Mouse (Mus musculus) kidney, embryonic 15.5 days (tissue): ENCODE results near the gene Flt3l. TPM values are rescaled to one million over a fixed set of nuclear protein-coding genes. Genes with fewer than 3 reads are reported as not detected.
"Not testable (repeated sequence)": the region's sequence is repeated elsewhere in the genome, so short reads cannot be mapped to it uniquely, and the experiment has no call there.

Experiments used
- ATAC-seq: fragments of 200-750 bp; cut with Nextera tagmentation; replicated peaks from 2 replicates; pipeline ENCODE4 v1.8.0; 2017; ENCODE audit warnings: moderate TSS enrichment; ENCODE audit not compliant: low FRiP score
- H3K27ac ChIP-seq: fragments of 300-500 bp; sonication (generic); 2 replicates; pipeline ENCODE4 v1.5.1; 2015; ENCODE audit warnings: mild to moderate bottlenecking, inconsistent platforms
- H3K27me3 ChIP-seq: fragments of 300-500 bp; sonication (generic); 2 replicates; pipeline ENCODE4 v1.6.1; 2015; ENCODE audit warnings: inconsistent platforms
- H3K36me3 ChIP-seq: fragments of 300-500 bp; sonication (generic); 2 replicates; pipeline ENCODE4 v1.6.1; 2015; ENCODE audit warnings: inconsistent platforms
- H3K4me1 ChIP-seq: fragments of 300-500 bp; sonication (generic); 2 replicates; pipeline ENCODE4 v1.6.1; 2015; ENCODE audit warnings: inconsistent platforms
- H3K4me2 ChIP-seq: fragments of 300-500 bp; sonication (generic); 2 replicates; pipeline ENCODE4 v1.6.1; 2015; ENCODE audit warnings: moderate library complexity, mild to moderate bottlenecking, inconsistent platforms
- H3K4me3 ChIP-seq: fragments of 300-500 bp; sonication (generic); replicated peaks from 2 replicates; pipeline ENCODE4 v1.5.1; 2015; ENCODE audit warnings: mild to moderate bottlenecking, inconsistent platforms
- H3K9ac ChIP-seq: fragments of 300-500 bp; sonication (generic); 2 replicates; pipeline ENCODE4 v1.6.1; 2015; ENCODE audit warnings: mild to moderate bottlenecking, inconsistent platforms
- H3K9me3 ChIP-seq: fragments of 300-500 bp; sonication (generic); replicated peaks from 2 replicates; pipeline ENCODE4 v1.6.1; 2016; ENCODE audit warnings: inconsistent platforms
- WGBS: fragments of 180-500 bp; shearing (Covaris S2); methylation state at CpG from one replicate; pipeline ENCODE4 v1.1.7; 2015; ENCODE audit warnings: mixed read lengths; 5-methylcytosine and 5-hydroxymethylcytosine counted together
- polyA plus RNA-seq: library from polyadenylated mRNA; unstranded; fragments of >200 nt; fragmentation: Nextera tagmentation; extraction: Ambion mirVana; gene quantifications from 2 replicates; pipeline ENCODE4 v1.2.1, GENCODE M21; 2015

The Flt3l gene
- polyA plus RNA-seq, 1 experiment from 2014 or later, result 1.9 TPM

- Histone ChIP-seq H3K36me3 (peaks cover 40% of the 10 kb centered on the region), H3K9ac (peak overlapping the region; percentile 99), H3K27me3 (no peaks in the 10 kb centered on the region), H3K4me1 (peaks cover 52% of the 10 kb centered on the region), H3K4me3 (peak overlapping the region; percentile 90), H3K4me2 (peak overlapping the region; percentile 69), H3K27ac (peak overlapping the region; percentile 94), H3K9me3 (no peaks in the 10 kb centered on the region)
- 33% methylated on average over 21 of the region's 21 CpGs for WGBS
- no peak for ATAC-seq
Measured at GRCm38 (mm10) chr7:45126844-45127699, 9.2 kb downstream of the Flt3l start.

GRCm38 (mm10) chr7:45126147-45126843 is 9.9 kb downstream of the Flt3l start:
- Histone ChIP-seq H3K9ac (peak overlapping the region; percentile 99), H3K9me3 (no peaks in the 10 kb centered on the region), H3K27ac (peak overlapping the region; percentile 94), H3K4me1 (peaks cover 60% of the 10 kb centered on the region), H3K36me3 (peaks cover 48% of the 10 kb centered on the region), H3K4me2 (peak overlapping the region; percentile 69), H3K27me3 (no peaks in the 10 kb centered on the region), H3K4me3 (peak overlapping the region; percentile 90)
- no peak for ATAC-seq
- WGBS, result 69% methylated on average over 17 of the region's 17 CpGs

GRCm38 (mm10) chr7:45125649-45126048 is 10.6 kb downstream of the Flt3l start:
- Histone ChIP-seq H3K4me3 (peak overlapping the region; percentile 90), H3K36me3 (peaks cover 55% of the 10 kb centered on the region), H3K4me1 (peaks cover 62% of the 10 kb centered on the region), H3K27ac (peak overlapping the region; percentile 94), H3K4me2 (peak overlapping the region; percentile 69)
- ATAC-seq, H3K9ac ChIP-seq, H3K9me3 ChIP-seq, H3K27me3 ChIP-seq: not testable (repeated sequence)
- 68% methylated on average over 5 of the region's 5 CpGs for WGBS

- H3K9ac ChIP-seq, result 0 out of 2 replicates have a peak overlapping the region, but pooled peaks have one; percentile 3
- WGBS, result 16% methylated on average over 7 of the region's 7 CpGs
Measured at GRCm38 (mm10) chr7:45125144-45125600, 11.1 kb downstream of the Flt3l start.

GRCm38 (mm10) chr7:45124224-45125143 is 11.7 kb downstream of the Flt3l start, which contains the start of gene Rps11:
Gene Rps11 (minus strand): TSS chr7:45124439.
- peak; percentile 84 for ATAC-seq
- Histone ChIP-seq H3K4me1 (peaks cover 58% of the 10 kb centered on the region), H3K9ac (peak within 1 kb of the TSS; percentile 98), H3K27me3 (no peaks in the 10 kb centered on the region), H3K36me3 (peaks cover 66% of the 10 kb centered on the region), H3K4me3 (peak within 1 kb of the TSS; percentile 90), H3K9me3 (no peaks in the 10 kb centered on the region), H3K27ac (peak within 1 kb of the TSS; percentile 94), H3K4me2 (peak within 1 kb of the TSS; percentile 69)
- under 1% methylated on average over 59 of the region's 59 CpGs for WGBS

More at GRCm38 (mm10) chr7:45125144-45125600, 11.1 kb downstream of the Flt3l start:
- no peaks in the 10 kb centered on the region for H3K9me3 ChIP-seq
- H3K27ac ChIP-seq, result peak overlapping the region; percentile 94
- peak overlapping the region; percentile 69 for H3K4me2 ChIP-seq
- peak overlapping the region; percentile 90 for H3K4me3 ChIP-seq
- peaks cover 59% of the 10 kb centered on the region for H3K36me3 ChIP-seq
- peaks cover 62% of the 10 kb centered on the region for H3K4me1 ChIP-seq
- H3K27me3 ChIP-seq, result no peaks in the 10 kb centered on the region
- no peak for ATAC-seq

- peaks cover 53% of the 10 kb centered on the region for H3K4me1 ChIP-seq
- peak overlapping the region; percentile 98 for H3K9ac ChIP-seq
Measured at GRCm38 (mm10) chr7:45123186-45123570, 13.1 kb downstream of the Flt3l start.

GRCm38 (mm10) chr7:45122561-45123185 is 13.6 kb downstream of the Flt3l start:
- peak overlapping the region; percentile 90 for H3K4me3 ChIP-seq
- H3K9me3 ChIP-seq, result no peaks in the 10 kb centered on the region
- WGBS, result 81% methylated on average over 15 of the region's 15 CpGs
- H3K27me3 ChIP-seq, result no peaks in the 10 kb centered on the region
- peaks cover 57% of the 10 kb centered on the region for H3K4me1 ChIP-seq
- peak overlapping the region; percentile 98 for H3K9ac ChIP-seq
- peaks cover 75% of the 10 kb centered on the region for H3K36me3 ChIP-seq
- H3K27ac ChIP-seq, result peak overlapping the region; percentile 94; the same call in 1 of the 2 replicates
- peak overlapping the region; percentile 64 for H3K4me2 ChIP-seq
- no peak for ATAC-seq

More at GRCm38 (mm10) chr7:45123186-45123570, 13.1 kb downstream of the Flt3l start:
- ATAC-seq, result no peak
- 16% methylated on average over 12 of the region's 12 CpGs for WGBS
- Histone ChIP-seq H3K9me3 (no peaks in the 10 kb centered on the region), H3K27ac (peak overlapping the region; percentile 94), H3K36me3 (peaks cover 75% of the 10 kb centered on the region), H3K4me2 (peak overlapping the region; percentile 64), H3K4me3 (peak overlapping the region; percentile 90), H3K27me3 (no peaks in the 10 kb centered on the region)

- peak overlapping the region; percentile 23 for H3K9ac ChIP-seq
Measured at GRCm38 (mm10) chr7:45121966-45122365, 14.3 kb downstream of the Flt3l start.

GRCm38 (mm10) chr7:45121404-45121803 is 14.8 kb downstream of the Flt3l start:
- H3K36me3 ChIP-seq, result peaks cover 64% of the 10 kb centered on the region
- H3K4me1 ChIP-seq, result peaks cover 54% of the 10 kb centered on the region
- no peaks in the 10 kb centered on the region for H3K27me3 ChIP-seq
- H3K4me3 ChIP-seq, result 0 out of 2 replicates have a peak overlapping the region, but pooled peaks have one; percentile 90
- H3K4me2 ChIP-seq, result peak overlapping the region; percentile 14
- H3K27ac ChIP-seq, result peak overlapping the region; percentile 60
- peak overlapping the region; percentile 23 for H3K9ac ChIP-seq
- ATAC-seq, result no peak
- no peaks in the 10 kb centered on the region for H3K9me3 ChIP-seq
- WGBS, result 68% methylated on average over 8 of the region's 8 CpGs

More at GRCm38 (mm10) chr7:45121966-45122365, 14.3 kb downstream of the Flt3l start:
- no peak for ATAC-seq
- Histone ChIP-seq H3K27me3 (no peaks in the 10 kb centered on the region), H3K36me3 (peaks cover 69% of the 10 kb centered on the region), H3K4me1 (peaks cover 59% of the 10 kb centered on the region), H3K4me3 (peak overlapping the region; percentile 90; the same call in 1 of the 2 replicates), H3K9me3 (no peaks in the 10 kb centered on the region), H3K27ac (peak overlapping the region; percentile 60), H3K4me2 (peak overlapping the region; percentile 14)

- Histone ChIP-seq H3K36me3 (peaks cover 50% of the 10 kb centered on the region), H3K4me1 (peaks cover 40% of the 10 kb centered on the region), H3K27me3 (no peaks in the 10 kb centered on the region), H3K9ac (0 out of 2 replicates have a peak overlapping the region, but pooled peaks have one; percentile 18), H3K4me3 (no peak overlapping the region), H3K27ac (peak overlapping the region; percentile 60; the same call in 1 of the 2 replicates), H3K4me2 (no peak overlapping the region), H3K9me3 (no peaks in the 10 kb centered on the region)
- no peak for ATAC-seq
- WGBS, result 77% methylated on average over 5 of the region's 5 CpGs
Measured at GRCm38 (mm10) chr7:45119780-45120709, 16.2 kb downstream of the Flt3l start.
